Mouse (Mus musculus) mouse trophoblast stem cell (cell line): ENCODE results near the gene Frzb.
"Not testable (repeated sequence)": the region's sequence is repeated elsewhere in the genome, so short reads cannot be mapped to it uniquely, and the experiment has no call there.

Source experiments
- in situ Hi-C, 2 experiments: fragments of 300-500 bp; cut with MseI, MboI; formaldehyde crosslinking; loops; 2 replicates in 1 of 2; 3 replicates in 1 of 2; pipeline ENCODE4 v1.15.1; 2025

The Frzb gene

GRCm38 (mm10) chr2:80447291-80447791, at the start of gene Frzb:
Gene Frzb (minus strand): TSS chr2:80447625.
- in situ Hi-C loops: no loop called here

- in situ Hi-C loops: not testable (repeated sequence)
Measured at GRCm38 (mm10) chr2:80495304-80495703, 47.9 kb upstream of the Frzb start.

- in situ Hi-C loops: no loop called here
Measured at GRCm38 (mm10) chr2:80486851-80487250, 39.4 kb upstream of the Frzb start.

GRCm38 (mm10) chr2:80484951-80485350, 37.5 kb upstream of the Frzb start:
- in situ Hi-C loops: no loop called here

- in situ Hi-C loops: no loop called here
Measured at GRCm38 (mm10) chr2:80475831-80476230, 28.4 kb upstream of the Frzb start.

GRCm38 (mm10) chr2:80474247-80474796, 26.9 kb upstream of the Frzb start:
- in situ Hi-C loops: no loop called here

GRCm38 (mm10) chr2:80465991-80466821, 18.8 kb upstream of the Frzb start:
- in situ Hi-C loops: no loop called here

GRCm38 (mm10) chr2:80461827-80462226, 14.4 kb upstream of the Frzb start:
- in situ Hi-C loops: no loop called here

- in situ Hi-C loops: no loop called here
Measured at GRCm38 (mm10) chr2:80448231-80448630, 806 bp upstream of the Frzb start.

- in situ Hi-C loops: no loop called here
Measured at GRCm38 (mm10) chr2:80446308-80447151, 895 bp downstream of the Frzb start.

GRCm38 (mm10) chr2:80445926-80446307, 1.5 kb downstream of the Frzb start:
- in situ Hi-C loops: no loop called here

GRCm38 (mm10) chr2:80445491-80445890, 1.9 kb downstream of the Frzb start:
- in situ Hi-C loops: no loop called here

GRCm38 (mm10) chr2:80444418-80445365, 2.7 kb downstream of the Frzb start:
- in situ Hi-C loops: no loop called here

- in situ Hi-C loops: no loop called here
Measured at GRCm38 (mm10) chr2:80443962-80444361, 3.5 kb downstream of the Frzb start.

- in situ Hi-C loops: no loop called here
Measured at GRCm38 (mm10) chr2:80441386-80441785, 6.0 kb downstream of the Frzb start.

- in situ Hi-C loops: no loop called here
Measured at GRCm38 (mm10) chr2:80438854-80439253, 8.6 kb downstream of the Frzb start.

GRCm38 (mm10) chr2:80437401-80437800, 10.0 kb downstream of the Frzb start:
- in situ Hi-C loops: no loop called here

- in situ Hi-C loops: no loop called here
Measured at GRCm38 (mm10) chr2:80434783-80435572, 12.4 kb downstream of the Frzb start.

- in situ Hi-C loops: no loop called here
Measured at GRCm38 (mm10) chr2:80433254-80433876, 14.1 kb downstream of the Frzb start.
